Mouse (Mus musculus): ENCODE data around the gene Tecpr2.

The Tecpr2 gene

DNA sequence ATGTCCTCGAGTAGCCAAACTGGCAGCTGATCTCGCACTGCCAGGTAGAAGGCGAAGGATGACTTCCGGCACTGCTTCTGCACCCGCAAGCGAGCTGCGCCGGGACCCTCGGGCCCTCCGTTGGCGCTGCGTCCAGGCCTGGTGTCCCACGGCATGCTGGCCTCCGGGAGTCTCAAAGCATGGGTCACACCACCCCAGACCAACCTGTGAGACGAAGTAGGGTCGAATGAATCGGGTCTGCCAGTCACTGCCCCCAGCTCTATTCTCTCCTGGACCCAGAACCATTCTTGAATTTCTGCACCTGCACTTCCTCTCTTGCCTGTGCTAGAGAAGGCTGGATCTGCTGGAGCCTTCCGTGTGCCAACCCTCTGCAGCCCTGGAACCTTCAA, 88.3 kb downstream of the Tecpr2 start:
- DNase-seq (ENCODE audit: low read depth, low spot score): no peak

DNA sequence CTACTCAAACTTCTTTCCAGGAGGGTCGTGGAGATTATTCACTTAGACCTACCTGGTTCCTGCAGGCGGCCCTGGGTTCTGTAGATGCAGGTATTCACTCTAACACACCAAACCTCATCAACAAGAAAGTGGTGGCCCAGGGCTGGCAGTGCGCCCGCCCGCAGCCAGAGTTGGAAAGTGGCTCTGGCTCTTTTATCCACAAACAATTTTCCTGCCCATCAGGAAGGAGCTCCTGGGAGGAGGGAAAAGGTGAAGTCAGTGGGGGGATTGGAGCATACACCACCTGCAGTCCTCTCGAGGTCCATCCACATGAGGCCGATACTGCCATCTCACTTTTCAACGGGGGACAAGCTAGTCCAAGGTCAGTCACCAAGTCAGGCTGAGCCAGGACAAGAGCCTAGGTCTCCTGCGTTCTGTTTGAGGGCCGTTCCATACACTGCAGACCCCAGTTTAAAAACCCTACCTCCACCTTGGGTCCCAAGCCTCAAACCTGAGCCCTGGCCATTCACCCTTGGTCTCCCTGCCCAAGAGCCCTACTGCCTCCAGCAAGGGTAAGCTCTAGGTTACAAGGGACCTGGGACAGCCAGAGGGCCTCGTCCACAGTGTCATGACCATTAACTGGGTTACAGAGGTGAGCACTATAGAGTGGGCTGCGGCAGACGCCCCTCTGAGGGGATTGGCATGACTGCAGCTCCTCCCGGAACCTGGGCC, 89.0 kb downstream of the Tecpr2 start:
- DNase-seq (ENCODE audit: low read depth, low spot score): peak; percentile 69

DNA sequence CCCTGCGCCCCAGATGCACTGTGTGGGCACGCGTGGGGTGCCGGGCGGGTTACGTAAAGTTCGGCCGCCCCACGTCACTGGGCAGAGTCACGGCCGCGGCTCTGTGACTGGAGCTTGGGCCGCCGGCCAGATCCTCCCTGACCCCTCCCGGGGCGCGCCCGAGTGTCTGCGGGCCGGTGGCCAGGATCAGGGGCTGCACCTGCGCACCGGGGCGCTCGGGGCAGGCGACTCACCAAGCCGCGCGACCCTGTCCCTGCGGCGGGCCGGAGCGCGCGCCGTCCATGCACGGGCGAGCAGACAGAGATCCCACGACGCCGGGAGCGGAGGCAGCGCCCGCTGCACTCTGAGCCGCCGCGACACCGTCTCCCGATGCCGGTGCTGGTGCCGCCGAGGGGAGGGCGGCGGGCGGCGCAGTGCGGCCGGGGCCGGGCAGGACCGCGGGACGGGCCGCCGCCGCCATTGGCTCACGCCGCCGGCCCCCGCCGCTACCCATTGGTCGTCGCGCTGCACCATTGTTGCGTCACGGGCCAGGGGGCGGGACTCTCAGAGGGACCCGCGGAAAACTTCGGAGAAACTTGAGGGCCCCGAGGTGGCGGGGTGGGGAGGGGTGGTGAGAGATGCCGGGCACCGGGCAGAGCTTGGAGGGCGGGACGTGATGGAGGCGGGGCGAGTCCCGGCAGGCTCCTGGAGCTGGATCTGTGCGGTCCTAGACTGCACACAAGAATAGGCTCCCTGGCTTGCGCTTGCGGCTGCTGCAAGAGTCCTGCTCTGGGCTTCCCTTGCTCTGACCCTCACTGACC, 89.7 kb downstream of the Tecpr2 start, which contains the start of gene Ankrd9:
Gene Ankrd9, minus strand, starts transcription at position 434 of the 800 bp plus-strand sequence.
- peak; percentile 96 for DNase-seq (ENCODE audit: low read depth, low spot score)

DNA sequence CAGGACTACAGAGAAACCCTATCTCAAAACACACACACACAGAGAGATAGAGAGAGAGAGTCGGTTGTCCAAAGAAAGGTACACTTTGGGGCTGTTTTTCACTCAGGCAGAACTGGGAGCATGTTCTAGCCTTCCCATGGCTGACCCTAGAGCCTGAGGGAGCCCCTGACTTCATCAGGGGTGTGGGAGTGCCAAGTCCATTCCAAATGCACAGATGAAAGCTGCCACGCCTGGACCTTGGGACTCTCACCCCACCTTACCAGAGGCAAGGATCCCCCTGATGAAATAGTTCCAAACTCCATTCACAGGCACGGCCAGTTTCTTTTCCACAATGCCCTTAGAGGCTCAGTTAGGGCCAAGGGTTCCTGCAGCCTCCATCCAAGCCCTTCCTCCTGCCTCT, 90.7 kb downstream of the Tecpr2 start:
- DNase-seq (ENCODE audit: low read depth, low spot score): no peak

DNA sequence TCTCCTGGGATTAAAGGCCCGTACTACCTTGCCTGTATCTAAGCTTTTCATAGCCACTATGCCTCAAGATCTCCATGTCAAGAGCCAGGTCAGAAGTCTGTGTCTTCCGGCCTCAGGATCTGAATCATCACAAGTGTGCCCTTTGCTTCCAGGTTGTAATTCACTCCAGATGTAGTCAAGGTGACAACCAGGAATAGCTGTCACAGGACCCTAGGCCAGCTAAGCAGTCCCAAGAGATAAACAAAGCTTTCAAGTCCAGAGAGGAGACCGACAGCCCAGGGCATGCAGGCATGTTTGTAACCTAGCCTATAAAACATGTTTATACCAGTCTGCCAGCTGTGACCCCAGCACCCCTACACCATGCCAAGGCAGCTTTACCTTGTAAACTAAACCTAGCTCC, 92.7 kb downstream of the Tecpr2 start:
- DNase-seq (ENCODE audit: low read depth, low spot score): no peak

DNA sequence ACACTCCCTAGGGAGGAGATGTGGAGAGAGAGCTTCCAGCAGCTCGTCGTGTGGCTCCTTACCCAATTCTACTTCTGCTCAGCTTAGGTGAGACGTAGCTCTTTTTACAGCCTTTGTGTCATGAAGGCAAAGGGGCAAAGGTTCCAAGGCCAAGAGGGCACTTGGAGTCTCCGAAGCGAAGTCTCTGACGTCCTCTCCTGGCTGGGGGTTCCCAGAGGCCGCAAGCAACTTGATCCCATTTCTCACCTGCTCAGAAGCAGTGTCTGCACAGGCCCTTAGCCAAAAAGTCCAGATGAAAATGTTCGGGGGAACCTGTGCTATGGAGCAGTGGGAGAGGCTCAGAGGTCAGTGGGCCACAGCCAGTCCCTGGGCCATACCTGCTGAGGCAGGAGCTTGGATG, 94.0 kb downstream of the Tecpr2 start:
- no peak for DNase-seq (ENCODE audit: low read depth, low spot score)

DNA sequence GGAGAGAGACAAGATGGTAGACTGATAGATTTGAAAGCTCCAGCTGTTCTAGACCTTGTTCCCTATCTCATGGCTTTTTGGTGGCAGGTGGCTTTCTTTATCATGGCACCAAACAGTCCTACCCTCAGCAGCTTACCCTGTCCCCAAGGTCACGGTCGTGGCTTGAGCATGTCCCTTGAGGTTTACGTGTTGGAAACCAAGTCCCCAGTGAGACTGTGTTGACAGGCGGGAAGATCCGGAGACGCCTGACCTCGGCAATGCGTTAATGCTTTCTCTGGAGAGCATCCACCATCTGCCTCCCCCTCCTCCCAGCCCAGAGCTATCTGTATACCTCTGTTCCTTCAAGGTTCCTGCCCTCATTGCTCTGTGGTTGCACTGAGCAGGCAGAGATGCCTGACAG, 94.7 kb downstream of the Tecpr2 start:
- DNase-seq (ENCODE audit: low read depth, low spot score): no peak

DNA sequence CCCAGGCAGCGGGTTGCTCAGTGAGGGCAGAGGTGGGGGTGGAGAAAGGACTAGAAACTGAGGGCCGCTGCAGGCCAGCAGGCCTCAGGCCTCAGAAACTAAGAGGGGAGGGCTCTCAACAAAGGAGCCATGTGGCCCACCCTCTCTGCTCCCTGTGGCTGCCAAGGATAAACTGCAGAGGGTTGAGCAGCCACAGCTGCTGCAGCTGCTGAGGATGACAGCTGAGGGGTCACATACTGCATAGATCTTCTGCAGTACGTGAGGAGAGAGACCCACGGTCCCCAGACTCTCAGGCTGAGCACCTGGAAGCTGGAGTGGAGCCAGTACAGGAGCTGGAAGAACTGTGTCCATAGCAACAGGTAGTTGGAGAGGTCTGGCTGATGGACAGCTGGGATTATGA, 95.5 kb downstream of the Tecpr2 start:
- no peak for DNase-seq (ENCODE audit: low read depth, low spot score)

DNA sequence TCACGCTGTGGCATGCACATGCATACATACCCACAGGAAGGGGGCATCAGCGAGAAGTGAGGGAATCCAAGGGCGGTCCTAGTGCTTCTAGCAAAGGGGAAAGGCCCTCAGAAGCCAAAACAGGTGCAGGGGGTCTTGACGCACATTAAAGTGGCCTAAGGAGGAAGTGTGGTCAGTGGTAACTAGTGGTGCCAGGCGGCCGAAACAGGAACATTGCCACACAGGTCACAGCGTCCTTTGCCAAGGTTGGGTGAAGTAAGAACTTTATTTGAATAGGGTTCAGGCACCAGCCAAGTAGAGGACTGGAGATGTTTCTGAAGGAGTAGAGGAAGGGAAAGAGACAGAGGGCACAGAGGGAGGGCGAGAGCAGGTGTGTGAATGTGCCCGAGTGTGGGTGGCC, 96.1 kb downstream of the Tecpr2 start:
- DNase-seq (ENCODE audit: low read depth, low spot score): no peak

DNA sequence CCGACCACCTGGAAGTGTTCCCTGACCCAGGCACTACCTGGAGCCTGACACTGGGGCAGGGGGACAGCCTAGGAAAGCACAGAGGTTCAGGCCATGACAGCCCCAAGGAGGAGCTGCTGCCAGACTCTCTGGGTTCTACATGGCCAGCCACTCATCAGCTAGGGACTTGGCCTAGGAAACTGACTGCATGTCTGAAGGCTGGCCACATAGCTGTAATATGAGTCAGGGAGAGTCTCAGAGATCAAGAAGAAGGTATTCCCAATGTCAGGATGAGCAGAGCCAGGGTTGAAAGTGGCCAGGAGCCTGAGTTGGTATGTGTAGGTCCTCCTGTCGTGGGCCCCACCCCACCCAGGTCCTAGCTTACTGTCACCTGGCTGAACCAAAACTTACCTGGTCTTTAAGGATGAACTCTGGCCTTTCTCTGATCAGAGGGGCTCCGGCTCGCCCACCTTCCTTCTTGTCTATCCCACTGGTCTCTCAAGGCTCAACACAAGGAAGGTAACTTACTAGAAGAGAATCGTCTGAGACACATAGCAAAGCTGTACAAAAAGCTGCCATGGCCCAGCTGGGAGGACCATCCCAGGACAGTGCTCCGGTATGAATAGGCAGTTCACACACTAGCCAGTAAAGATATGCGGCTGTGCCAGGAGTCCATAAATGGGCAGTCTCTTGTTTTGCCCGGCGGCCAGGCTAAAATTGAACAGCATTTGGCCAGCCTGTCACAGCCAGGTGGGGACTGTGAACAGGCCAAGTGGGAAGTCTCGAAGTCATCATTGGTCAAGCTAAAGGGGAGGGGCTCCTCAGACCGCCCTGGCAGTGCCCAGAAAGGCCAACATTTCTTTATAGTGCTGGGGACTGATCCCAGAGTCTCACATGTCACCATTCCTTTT, 97.7 kb downstream of the Tecpr2 start:
- peak; percentile 87 for DNase-seq (ENCODE audit: low read depth, low spot score)

DNA sequence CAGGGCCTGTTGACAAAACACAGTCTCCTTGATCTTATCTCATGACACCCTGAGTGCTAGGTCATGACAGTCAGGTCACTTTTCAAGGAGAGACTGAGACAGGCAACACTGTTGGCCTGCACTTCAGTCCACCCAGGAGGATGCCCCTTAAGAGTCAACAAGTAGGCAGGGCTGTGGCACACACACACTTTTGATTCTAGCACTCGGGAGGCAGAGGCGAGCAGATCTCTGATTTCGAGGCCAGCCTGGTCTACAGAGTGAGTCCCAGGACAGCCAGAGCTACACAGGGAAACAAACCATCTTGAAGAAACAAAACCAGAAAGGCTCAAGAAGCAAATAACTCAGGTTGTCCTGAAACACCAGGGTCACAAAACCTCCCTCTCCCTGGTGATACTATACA, 100.3 kb downstream of the Tecpr2 start:
- DNase-seq (ENCODE audit: low read depth, low spot score): no peak

DNA sequence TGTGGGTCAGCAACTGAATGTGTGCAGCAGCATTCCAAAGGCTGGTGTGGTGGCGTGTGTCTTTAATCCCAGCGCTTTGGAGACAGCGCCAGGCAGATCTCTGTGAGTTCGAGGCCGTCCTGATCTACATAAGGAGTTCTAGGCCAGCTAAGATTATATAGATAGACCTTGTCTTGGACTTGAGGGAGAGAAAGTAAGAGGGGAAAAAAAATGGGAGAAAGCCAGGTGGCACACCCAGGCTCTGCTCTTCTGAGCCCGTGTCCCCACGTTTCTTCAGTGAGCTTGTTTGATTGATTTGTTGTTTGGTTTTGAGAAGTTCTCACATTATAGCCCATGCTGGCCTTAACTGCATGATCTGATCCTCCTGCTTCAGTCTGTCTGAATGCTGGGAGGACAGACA, 101.4 kb downstream of the Tecpr2 start:
- no peak for DNase-seq (ENCODE audit: low read depth, low spot score)

DNA sequence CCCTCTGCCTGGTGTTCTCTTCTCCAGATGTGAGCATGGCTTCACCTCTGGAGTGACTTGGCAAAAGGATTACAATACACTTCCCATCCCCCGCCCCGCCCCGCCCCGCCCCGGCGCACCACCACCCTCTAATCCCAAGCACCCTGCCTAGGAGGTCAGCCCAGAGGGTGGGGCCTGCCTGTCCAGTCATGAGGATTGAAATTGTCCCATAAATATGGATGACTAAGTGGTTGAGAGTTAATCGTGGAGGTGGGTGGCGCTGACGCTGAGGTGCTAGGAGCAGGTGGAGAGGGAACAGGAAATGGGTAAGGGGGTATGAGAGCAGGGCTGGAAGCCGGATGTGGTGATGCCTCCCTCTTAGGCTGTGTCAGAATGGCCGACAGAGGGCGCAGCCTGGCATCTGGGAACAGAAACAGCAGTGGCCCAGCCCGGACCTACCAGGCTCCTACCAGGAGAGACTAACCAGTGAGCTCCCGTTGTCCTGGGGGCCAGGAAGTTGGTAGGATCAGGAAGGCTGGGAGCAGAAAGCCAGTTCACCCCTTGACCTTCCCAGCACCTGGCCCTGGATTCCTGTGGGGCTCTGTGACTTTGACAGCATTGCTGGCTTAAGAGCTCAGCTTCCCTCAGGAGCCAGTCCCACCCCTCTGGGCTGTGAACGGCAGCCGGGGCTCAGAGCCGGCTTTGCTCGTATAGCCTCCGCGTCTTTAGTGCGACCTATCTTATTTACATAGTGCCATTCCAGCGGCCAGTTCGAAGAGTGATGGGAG, 102.5 kb downstream of the Tecpr2 start:
- DNase-seq (ENCODE audit: low read depth, low spot score): peak; percentile 66

DNA sequence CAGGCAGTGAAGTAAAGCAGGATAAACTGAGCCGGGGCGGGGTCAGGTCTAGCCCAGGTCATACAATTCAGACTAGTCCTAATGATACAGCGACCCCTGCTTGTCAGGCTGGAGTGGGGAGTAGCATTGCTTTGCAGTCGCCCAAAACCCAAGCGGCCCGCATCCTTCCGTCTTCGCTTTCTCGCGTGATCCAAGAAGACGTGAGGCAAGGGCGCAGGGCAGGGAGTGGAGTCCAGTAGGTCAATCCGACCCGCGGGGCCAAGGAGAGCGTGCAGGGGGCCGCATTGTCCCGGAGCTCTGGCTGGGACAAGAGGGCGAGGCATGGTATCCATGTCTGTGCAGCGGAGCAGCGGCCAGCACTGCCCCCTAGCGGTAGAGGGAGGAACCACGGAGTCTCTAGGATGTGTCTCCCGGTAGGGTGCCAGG, 103.1 kb downstream of the Tecpr2 start:
- DNase-seq (ENCODE audit: low read depth, low spot score): peak; percentile 89

DNA sequence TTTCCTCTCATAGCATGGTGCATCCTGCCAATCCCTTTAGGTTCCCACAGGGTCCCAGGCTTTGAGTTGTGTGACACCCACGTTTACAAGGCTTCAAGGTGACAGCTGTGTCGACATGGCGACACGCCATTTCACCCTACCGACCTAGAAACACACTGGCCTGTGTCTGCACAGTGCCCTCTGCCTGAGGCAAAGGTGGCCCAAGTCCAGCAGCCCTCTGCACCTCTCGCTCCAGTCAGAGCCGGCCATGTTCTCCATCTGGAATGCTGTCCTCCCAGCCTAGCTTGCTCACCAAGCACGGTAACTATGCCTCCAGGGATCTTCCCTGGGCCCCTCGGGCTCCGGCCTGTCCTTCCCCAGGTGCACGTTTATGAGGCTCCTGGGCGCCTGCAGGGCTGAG, 103.7 kb downstream of the Tecpr2 start:
- DNase-seq (ENCODE audit: low read depth, low spot score): no peak

DNA sequence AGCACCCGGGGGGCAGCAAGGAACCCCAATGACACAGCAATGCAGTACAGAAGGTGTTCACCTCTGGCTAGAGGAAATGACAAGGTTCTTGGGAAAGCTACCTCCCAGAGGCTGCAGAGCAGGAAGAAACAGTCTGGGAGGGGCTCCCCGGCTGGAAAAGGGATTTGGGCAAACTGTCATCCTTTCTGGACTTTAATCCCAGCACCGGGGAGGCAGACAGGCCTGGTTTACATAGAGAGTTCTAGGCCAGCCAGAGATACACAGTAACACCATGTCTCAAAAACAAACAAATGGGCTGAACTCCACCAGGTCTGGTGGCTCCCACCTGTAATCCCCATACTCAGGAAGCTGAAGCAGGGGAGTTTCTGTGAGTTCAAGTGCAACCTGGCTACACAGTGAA, 104.2 kb downstream of the Tecpr2 start:
- DNase-seq (ENCODE audit: low read depth, low spot score): no peak

DNA sequence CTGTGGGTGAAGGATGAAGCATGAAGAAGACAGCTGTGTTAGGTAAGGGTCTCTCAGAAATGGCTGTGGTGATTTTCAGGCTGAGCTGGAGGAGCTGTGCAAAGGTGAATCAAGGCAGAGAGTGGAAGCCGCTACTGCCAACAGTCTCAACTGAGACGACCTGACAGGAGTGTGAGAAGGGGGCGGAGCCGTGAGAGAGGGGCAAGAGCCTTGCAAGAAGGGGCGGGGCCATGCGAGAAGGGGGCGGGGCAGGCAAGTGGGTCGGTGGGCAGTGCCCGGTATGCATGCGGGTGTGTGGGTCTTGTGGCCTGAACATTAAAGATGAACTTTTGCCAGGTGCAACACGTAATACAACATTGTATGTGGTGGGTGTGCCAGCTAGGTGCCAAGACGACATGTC, 105.6 kb downstream of the Tecpr2 start:
- no peak for DNase-seq (ENCODE audit: low read depth, low spot score)

DNA sequence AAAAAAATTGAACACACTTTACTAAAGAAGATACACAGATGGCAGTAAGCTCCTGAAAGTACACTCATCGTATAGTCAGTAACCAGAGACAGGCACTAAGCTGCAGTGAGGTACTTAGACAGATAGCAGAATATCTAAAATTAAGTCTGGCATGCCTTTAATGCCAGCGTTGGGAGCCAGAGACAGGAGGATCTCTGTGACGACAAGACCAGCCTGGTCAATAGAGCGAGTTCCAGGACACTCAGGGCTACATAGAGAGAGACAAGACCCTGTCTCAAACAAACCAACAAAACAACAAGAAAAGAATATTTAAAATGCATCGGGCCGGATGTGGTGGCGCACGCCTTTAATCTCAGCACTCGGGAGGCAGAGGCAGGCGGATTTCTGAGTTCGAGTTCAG, 109.0 kb downstream of the Tecpr2 start:
- DNase-seq (ENCODE audit: low read depth, low spot score): no peak

DNA sequence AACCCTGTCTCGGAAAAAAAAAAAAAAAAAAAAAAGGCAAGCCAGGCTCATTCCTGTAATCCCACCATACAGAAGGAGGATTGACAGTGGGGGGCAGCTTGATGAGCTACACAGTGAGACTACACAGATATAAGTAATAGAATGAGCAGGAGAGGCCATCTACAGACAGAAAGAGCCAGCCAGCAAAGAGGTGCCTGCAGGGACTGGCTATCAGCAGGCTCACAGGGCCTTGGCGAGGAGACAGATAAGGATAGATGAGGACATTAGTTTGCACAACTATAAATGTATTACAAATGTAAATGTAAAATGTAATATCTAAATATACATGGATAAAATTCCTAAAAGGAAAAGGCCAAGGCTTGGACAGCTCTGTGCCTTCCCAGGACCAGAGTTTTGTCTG, 110.8 kb downstream of the Tecpr2 start:
- DNase-seq (ENCODE audit: low read depth, low spot score): no peak

DNA sequence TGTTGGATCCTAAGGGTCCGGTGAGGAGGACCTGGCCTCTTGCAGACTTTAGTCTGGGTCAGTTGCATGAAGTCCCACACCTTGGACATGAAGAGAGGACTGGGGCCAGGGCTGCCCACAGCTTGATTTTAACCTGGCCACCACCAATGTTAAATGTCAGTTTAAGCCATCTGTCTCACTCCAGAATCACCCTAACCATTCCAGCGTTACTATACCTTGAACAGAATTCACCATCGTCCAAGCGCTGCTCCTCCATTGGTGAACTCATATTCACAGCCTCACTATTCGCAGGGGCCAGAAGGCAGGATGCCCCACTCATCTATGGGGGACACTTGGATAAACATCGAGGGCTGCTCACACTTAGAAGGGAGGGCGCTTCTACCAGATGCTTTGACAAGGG, 111.9 kb downstream of the Tecpr2 start:
- DNase-seq (ENCODE audit: low read depth, low spot score): no peak

DNA sequence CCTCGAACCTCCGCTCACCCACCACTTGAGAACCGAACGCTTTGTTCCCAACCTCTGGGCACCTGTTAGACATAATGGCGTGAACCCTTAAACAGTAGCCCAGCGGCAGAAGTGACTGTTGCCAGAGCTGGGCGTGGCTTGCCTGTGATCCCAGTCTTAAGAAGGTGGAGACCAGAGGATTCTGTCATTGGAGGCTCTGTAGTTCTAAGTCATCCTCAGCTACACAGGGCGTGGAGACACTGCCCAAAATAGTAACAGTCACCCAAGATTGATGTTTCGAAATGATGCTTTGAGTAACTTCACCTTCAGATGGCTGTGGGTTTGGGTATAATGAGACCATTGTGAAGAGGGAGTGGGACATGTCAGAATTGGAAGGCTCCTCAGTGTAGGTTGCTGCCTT, 115.1 kb downstream of the Tecpr2 start:
- no peak for DNase-seq (ENCODE audit: low read depth, low spot score)

All from skeletal muscle tissue, adult 2 months (tissue).